18 mouse cellular contexts compared by ENCODE assay signal in genomic region chr11:26587184-26587524, GRCm38 (mm10). TPM values are rescaled to one million over a fixed set of nuclear protein-coding genes. Genes with fewer than 3 reads are reported as not detected.
DNase-seq lines count a peak whose midpoint lies in the region; ATAC-seq and TF ChIP-seq lines count a peak whose summit lies in the region.
"Had no signal": no experiment of that assay in that cellular context is flagged by ENCODE, and none has a peak within 500 bp of the region (broad histone marks: within the 10 kb centered on the region; RNA-seq: fewer than 3 reads in every experiment).

No protein-coding gene starts in this region.

- 0 out of 2 replicates have a peak overlapping the region, but pooled peaks have one; percentile 0 for H3K27ac ChIP-seq in layer of hippocampus, adult 2 months
- H3K27ac ChIP-seq in bone marrow, adult 2 months (ENCODE audit: control insufficient read depth, insufficient read depth, low read depth, low read length, poor library complexity) = peak overlapping the region; percentile 1; the same call in 1 of the 2 replicates
- H3K27ac ChIP-seq: heart, adult 2 months; neural tube, embryonic 15.5 days had no signal

- TF ChIP-seq CTCF in layer of hippocampus, adult 2 months (conservative IDR thresholded peaks at IDR 0.05) = no peak
- TF ChIP-seq CTCF in bone marrow, adult 2 months (IDR thresholded peaks at IDR 0.05; ENCODE audit: control insufficient read depth, insufficient read depth, low read length) = no peak

- no peak overlapping the region for H3K4me3 ChIP-seq in layer of hippocampus, adult 2 months
- H3K4me3 ChIP-seq in bone marrow, adult 2 months (replicated peaks; ENCODE audit: control insufficient read depth, low read depth, low read length) = no peak overlapping the region
- H3K4me3 ChIP-seq: heart, adult 2 months; neural tube, embryonic 15.5 days had no signal

- DNase-seq in layer of hippocampus, adult 2 months (ENCODE audit: low spot score in 2 of 2) = no peak
- DNase-seq in layer of hippocampus, adult 11-12 months (ENCODE audit: low spot score) = no peak
- no peak for DNase-seq in frontal cortex, postnatal 14 days (ENCODE audit: low spot score in 2 of 2)
- no peak for DNase-seq in heart, adult 8-10 months (ENCODE audit: low spot score)
- DNase-seq: adrenal gland, postnatal 25 days; kidney, postnatal 14 days; lung, adult 2 months had no signal

- WGBS in bone marrow, adult 2 months = 60% methylated on average over 1 of the region's 1 CpGs

- TF ChIP-seq POLR2A in bone marrow, adult 2 months (IDR thresholded peaks at IDR 0.05; ENCODE audit: borderline replicate concordance, control insufficient read depth, low read depth, low read length) = no peak

- peaks cover 5% of the 10 kb centered on the region; the same call in 1 of the 2 replicates for H3K4me1 ChIP-seq in bone marrow, adult 2 months (ENCODE audit: control insufficient read depth, insufficient read depth, low read length)

- ATAC-seq in granulocyte monocyte progenitor cell, adult 5-6 weeks (replicated peaks; ENCODE audit: poor library complexity, severe bottlenecking) = peak; percentile 21
- peak; percentile 36 for ATAC-seq in megakaryocyte progenitor cell, adult 5-6 weeks (replicated peaks; ENCODE audit: poor library complexity)
- ATAC-seq: intestine, postnatal 0 days had no signal

RNA-seq across cellular contexts. Expression of gene Gm6899, which starts 5.9 kb away (rescaled TPM):
- not detected for total RNA-seq in layer of hippocampus, adult 2 months (2021)
- polyA plus RNA-seq in bone marrow, adult 2 months (2011; ENCODE audit: insufficient read depth, insufficient read length, low replicate concordance, missing spikeins) = not detected in 2 replicates
- not detected in 2 replicates for total RNA-seq in granulocyte monocyte progenitor cell, adult 5-6 weeks (2014; fragmentation: Nextera tagmentation)
- total RNA-seq in granulocyte monocyte progenitor cell, adult 5-6 weeks (2017) = not detected in 2 replicates
- not detected in 2 replicates for total RNA-seq in megakaryocyte progenitor cell, adult 5-6 weeks (2015)
- total RNA-seq in megakaryocyte progenitor cell, adult 5-6 weeks (2017) = not detected in 2 replicates
- total RNA-seq in heart, adult 8-10 months (2022) = not detected
- total RNA-seq: adrenal gland, postnatal 25 days; gastrocnemius, adult 18-20 months; heart, adult 2 months; heart, postnatal 14 days; layer of hippocampus, postnatal 14 days; left cerebral cortex, postnatal 25 days had no signal
- polyA plus RNA-seq: activated CD4-positive, CD25-positive, alpha-beta regulatory T cell, adult 4 months; heart, adult 2 months; lung, adult 2 months; neural tube, embryonic 15.5 days had no signal

RNA-seq across cellular contexts. Expression of gene Vrk2, which starts 6.6 kb away (rescaled TPM):
- 1 to 10 TPM; 3.5 to 4.9 TPM for total RNA-seq in layer of hippocampus, adult 2 months (2021)
- 16.1 and 21.7 TPM in 2 replicates for polyA plus RNA-seq in bone marrow, adult 2 months (2011; ENCODE audit: insufficient read depth, insufficient read length, low replicate concordance, missing spikeins)
- 21.2 and 40.8 TPM in 2 replicates for total RNA-seq in granulocyte monocyte progenitor cell, adult 5-6 weeks (2014; fragmentation: Nextera tagmentation)
- 36.9 and 40.5 TPM in 2 replicates for total RNA-seq in granulocyte monocyte progenitor cell, adult 5-6 weeks (2017)
- 43.1 and 45.1 TPM in 2 replicates for total RNA-seq in megakaryocyte progenitor cell, adult 5-6 weeks (2015)
- total RNA-seq in megakaryocyte progenitor cell, adult 5-6 weeks (2017) = 39.1 and 45.4 TPM in 2 replicates
- 1 to 10 TPM; 4.6 to 8.0 (median 5.7) TPM for total RNA-seq in heart, adult 8-10 months (2022)
